Mouse (Mus musculus) spleen, postnatal 10 days (tissue): ENCODE data around the gene Tent5d.

Experiments
- DNase-seq, 2 experiments: peaks; one replicate each; pipeline ENCODE4 v3.0.0; 2021 to 2022; ENCODE audit warnings: low spot score in 2 of 2

Gene Tent5d

DNA sequence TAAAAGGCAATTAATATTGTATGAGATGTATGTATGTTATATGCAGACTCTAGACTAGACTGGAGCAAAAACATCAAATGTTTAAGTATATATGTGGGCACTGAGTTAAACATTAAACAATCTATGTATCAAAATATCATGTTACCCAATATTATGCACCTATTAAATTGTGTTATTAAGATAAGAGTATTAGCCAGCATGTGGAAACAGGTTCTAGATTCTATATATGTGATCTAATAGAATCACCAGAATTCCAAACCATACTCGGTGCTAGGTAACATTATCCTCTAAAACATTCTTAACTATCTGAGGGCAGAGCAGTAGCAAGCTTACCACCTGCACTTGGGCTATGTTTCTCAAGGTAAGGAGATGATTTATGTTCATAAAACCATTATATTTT lies at the start of gene Tent5d:
Gene Tent5d, plus strand, starts transcription at position 301 of the 400 bp plus-strand sequence.
- no peak for DNase-seq

DNA sequence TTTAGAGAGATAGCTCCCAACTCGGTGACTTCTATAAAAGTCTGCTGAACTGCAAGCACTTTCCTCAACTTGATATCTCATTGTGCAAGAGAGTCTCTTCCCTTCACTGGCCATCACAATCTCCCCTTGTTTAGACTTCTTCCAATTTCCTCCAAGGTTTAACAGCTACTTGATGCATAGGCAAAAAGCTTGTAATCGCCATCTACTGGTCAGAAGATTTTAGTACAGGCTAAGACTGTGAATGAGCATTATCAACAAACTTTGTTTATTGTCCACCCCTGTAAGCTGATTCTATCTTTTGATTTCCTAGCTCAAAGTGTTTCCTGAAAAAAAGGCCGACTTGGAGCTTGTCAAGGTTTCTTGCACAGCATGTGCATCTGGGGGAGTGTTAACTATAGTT lies 24.5 kb upstream of the Tent5d start:
- no peak for DNase-seq

DNA sequence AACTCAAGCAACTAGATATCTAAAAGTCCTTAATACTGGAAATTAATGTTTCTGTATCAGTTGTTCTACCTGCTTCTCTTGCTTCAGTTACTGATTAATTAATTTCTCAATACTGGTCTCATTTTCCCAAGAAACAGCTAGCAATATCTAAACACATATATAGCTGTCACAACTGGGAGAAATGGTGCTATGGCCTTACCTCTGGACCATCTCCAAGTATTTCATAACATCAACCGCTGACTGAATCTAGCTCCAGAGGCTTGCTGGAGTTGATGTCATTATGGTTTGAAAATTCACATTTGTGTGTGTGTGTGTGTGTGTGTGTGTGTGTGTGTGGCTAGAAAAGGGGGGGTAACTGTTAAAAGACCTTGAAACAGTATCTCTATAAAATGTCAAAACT lies 2.3 kb upstream of the Tent5d start:
- no peak for DNase-seq

DNA sequence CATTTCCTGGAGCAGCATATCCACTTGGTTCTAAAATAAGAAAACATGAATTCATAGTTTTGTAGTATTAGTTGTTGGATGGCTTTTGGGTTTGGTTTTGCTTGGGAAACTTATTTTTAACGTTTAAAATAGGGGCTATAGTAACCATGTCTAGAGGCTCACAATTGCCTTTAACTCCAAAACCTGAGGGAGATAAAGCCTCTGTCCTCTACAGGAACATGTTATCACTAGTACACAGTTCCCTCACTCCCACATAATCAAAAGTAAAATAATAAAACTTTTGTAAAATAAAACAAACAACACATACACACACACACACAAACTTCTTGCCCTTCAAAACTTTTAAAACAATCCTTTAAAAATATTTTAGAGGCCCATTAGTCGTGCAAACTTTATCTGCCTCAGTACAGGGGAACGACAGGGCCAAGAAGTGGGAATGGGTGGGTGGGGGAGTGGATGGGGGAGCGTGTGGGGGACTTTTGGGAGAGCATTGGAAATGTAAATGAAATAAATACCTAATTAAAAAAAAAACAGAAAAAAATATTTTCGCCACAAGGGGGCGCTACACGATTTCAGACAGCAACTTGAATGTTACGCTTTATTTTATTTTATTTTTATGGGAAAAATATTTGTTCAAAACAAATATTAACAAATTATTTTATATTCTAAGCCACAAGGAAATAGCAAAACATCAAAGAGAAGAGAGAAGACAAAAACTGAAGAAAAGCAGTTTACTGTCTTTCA lies 1.5 kb upstream of the Tent5d start:
- DNase-seq, result no peak

DNA sequence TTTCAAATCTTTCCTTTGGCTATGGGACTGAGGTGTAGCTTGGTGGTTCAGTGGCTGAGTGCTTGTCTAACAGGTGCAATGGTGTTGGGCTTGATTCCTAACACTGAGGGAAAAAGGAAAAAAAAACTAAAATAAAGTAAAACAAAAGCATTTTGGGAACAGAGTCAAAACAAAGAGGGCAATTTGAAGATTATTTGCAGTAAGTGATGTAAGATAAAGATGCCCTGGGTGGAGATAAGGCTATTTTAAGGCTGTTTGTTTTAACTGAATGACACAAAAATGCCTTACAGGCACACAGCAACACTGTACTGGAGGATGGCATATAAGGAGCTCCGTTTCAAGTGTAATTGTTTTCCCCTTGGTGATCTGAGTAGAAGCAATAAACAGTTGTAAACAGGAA lies 3.4 kb downstream of the Tent5d start:
- no peak for DNase-seq

DNA sequence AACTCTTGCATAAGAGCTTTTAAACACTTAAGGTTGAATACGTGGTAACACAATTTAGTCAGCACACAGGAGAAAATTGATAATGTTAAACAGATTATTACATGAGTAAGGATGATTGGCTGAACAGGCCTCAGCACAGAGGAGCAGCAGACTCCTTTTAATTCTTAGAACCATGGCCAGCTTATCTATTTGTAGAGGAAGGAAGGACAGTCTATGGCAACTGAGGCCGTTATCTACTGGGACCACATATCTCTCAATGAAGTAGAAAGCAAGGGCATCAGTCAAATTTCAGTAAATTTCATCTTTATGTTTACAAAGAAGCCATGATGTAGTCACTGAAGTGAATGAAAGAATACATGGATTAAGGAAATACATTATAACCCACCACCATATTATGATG lies 4.5 kb downstream of the Tent5d start:
- no peak for DNase-seq

DNA sequence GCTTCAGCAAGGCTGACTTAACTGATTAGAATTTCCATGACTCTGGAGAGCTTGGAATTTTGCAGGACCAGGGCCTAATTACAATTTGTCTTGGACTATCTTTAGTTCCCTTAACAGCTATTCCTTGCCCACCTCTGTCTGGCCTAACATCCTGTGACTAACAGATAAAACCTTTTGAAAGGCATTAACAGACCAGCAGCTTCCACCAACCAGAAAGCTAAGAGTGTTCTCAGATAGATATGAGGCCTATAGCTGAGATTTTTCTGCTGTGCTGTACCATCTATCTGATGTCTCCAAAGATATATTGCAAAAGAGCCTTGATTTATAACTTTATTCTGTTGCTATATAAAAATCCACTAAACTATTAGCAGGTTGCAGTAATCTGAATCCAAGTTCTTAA lies 19.7 kb downstream of the Tent5d start:
- DNase-seq, result no peak

DNA sequence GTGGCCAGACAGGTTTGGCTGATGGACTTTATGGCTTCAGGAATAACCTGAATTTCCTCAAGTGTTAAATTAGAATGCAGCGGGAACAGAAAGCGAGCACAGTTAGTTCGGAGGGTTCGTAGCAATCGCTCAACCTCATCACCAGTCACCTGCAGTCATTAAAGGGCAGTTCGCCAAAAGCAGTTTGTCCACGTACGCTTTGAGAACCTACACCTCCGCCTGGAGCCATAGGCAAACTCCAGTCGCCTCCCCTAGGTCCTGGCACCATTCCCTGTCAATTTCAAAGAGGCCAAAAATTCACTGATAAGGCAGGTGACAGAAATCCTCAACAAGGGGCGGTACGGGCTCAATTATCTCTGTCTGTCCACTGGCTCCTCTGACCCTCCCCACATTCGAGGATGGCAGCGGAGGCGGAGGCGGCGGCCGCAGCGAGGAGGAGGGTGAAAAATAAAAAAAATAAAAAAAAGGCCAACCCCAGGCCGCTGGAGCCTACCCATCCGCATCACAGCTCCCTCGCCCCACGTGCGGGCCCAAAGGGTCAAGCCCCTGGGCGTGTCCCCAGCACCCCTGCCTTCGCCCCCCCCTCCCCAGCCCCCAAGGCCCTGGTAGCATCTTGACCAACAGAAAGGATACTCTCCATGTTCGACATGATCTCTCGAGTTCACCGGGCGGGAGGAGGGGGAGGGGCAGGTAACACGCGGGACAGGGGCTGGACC lies 23.3 kb downstream of the Tent5d start:
- DNase-seq, result peak; percentile 26 to 30

DNA sequence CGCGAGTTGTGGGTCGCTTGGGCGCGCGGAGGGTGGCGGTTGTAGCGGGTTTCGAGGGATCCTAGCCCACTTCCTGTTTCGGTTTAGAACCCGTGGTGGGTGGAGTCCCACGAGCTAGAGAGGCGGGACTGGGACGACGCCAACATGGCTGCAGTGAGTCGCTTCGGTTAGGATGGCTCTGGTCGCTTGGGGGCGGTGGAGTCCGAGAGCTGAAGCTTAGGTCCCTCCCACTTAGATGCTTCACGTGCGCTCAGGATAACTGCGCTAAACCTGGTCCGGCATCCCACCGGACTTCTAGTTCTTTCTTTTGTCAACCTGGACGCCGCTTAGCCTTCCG lies 23.8 kb downstream of the Tent5d start, which contains the start of gene 2610002M06Rik:
Gene 2610002M06Rik, minus strand, starts transcription at position 117 of the 337 bp plus-strand sequence.
- DNase-seq, result peak; percentile 58 to 87

DNA sequence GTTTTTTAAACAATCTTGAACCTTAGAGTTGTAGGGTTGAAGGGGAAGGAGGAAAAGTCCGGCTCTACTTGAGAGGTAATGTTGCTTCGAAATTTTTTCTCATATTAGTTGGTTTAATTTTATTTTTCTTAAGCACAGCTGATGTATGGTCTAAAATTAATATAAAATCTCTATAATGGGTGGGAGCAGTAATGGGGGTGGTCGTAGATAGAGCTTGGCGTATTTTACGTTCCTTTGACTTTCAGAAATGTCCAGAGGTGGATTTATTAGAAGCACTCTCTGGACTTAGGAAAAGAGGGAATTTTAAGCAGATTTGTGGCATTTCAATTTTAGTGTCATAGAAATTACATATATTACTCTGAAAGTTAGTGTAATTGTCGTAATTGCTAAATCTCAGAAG lies 24.3 kb downstream of the Tent5d start:
- no peak for DNase-seq

DNA sequence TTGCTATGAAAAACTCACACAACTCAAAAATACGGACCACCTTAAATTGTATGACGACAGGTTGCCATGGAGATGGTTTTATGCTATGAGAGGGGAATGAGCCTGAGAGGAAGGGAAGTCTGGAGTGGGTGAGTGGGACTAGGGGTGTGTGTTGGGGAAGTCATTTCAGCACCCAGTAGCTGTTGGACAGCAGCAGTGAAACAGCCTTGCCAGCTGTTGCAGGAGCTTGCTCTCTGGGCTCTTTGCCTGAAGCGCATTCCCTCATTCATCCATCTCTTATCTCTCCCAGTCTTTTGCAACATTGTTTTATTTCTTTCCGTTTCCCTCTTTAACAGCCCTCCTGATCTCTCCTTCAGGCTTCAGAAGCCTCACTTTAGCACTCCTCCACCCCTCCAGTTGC lies 65.8 kb downstream of the Tent5d start:
- no peak for DNase-seq
